Mouse (Mus musculus) MEL (cell line): Measurements from ENCODE around the gene Lix1l. TPM values are rescaled to one million over a fixed set of nuclear protein-coding genes. Genes with fewer than 3 reads are reported as not detected.

Experiments used
- DNase-seq: peaks from one replicate; pipeline ENCODE4 v3.0.0; 2011; ENCODE audit warnings: low read depth, low spot score
- H3K27ac ChIP-seq: 2 replicates; pipeline ENCODE4 v1.5.1; 2012; ENCODE audit warnings: low read depth, mild to moderate bottlenecking, control low read depth, low read length, moderate library complexity; ENCODE audit not compliant: control insufficient read depth
- H3K27me3 ChIP-seq, 2 experiments: fragments of 150-350 bp in 1 of 2; sonication (generic) in 1 of 2; 2 replicates each; pipeline ENCODE4 v1.6.1; 2012; ENCODE audit warnings: low read length in 2 of 2, mild to moderate bottlenecking in 2 of 2, improper control_type of control experiment in 1 of 2, moderate library complexity in 1 of 2; ENCODE audit not compliant: insufficient read depth in 2 of 2, control insufficient read depth in 1 of 2
- H3K36me3 ChIP-seq, 2 experiments: 2 replicates each; pipeline ENCODE4 v1.6.1; 2012 to 2014; ENCODE audit warnings: low read length in 2 of 2, improper control_type of control experiment in 1 of 2, inconsistent platforms in 1 of 2, mild to moderate bottlenecking in 1 of 2; ENCODE audit not compliant: insufficient read depth in 2 of 2, control insufficient read depth in 1 of 2
- H3K4me1 ChIP-seq, 2 experiments: fragments of 150-350 bp in 1 of 2; sonication (generic) in 1 of 2; 2 replicates each; pipeline ENCODE4 v1.6.1; 2012; ENCODE audit warnings: low read length in 2 of 2, improper control_type of control experiment in 1 of 2, mild to moderate bottlenecking in 1 of 2; ENCODE audit not compliant: insufficient read depth in 2 of 2, control insufficient read depth in 1 of 2
- H3K4me3 ChIP-seq, 2 experiments: fragments of 150-350 bp in 1 of 2; sonication (generic) in 1 of 2; 2 replicates each; pipeline ENCODE4 v1.5.1; 2012; ENCODE audit warnings: low read depth in 2 of 2, low read length in 2 of 2, mild to moderate bottlenecking in 2 of 2, moderate library complexity in 2 of 2, control low read depth in 1 of 2, improper control_type of control experiment in 1 of 2; ENCODE audit not compliant: control insufficient read depth in 1 of 2, insufficient read depth in 1 of 2
- H3K79me2 ChIP-seq: 2 replicates; pipeline ENCODE4 v1.6.1; 2012; ENCODE audit warnings: mild to moderate bottlenecking, low read length, moderate library complexity; ENCODE audit not compliant: control insufficient read depth, poor library complexity, insufficient read depth
- H3K9ac ChIP-seq: 2 replicates; pipeline ENCODE4 v1.6.1; 2012; ENCODE audit warnings: low read depth, mild to moderate bottlenecking, control low read depth, low read length, moderate library complexity; ENCODE audit not compliant: control insufficient read depth, poor library complexity, severe bottlenecking
- H3K9me3 ChIP-seq: fragments of 150-350 bp; sonication (generic); replicated peaks from 2 replicates; pipeline ENCODE4 v1.6.1; 2012; ENCODE audit warnings: mild to moderate bottlenecking, low read length, improper control_type of control experiment, moderate library complexity; ENCODE audit not compliant: insufficient read depth
- BHLHE40 ChIP-seq: IDR thresholded peaks from 2 replicates; pipeline ENCODE4 v1.6.1; 2012; ENCODE audit warnings: low read depth, mild to moderate bottlenecking, inconsistent platforms, low read length, improper control_type of control experiment, borderline replicate concordance
- CHD1 ChIP-seq: IDR thresholded peaks from 2 replicates; pipeline ENCODE4 v1.6.1; 2012; ENCODE audit warnings: low read depth, mild to moderate bottlenecking, inconsistent platforms, low read length, improper control_type of control experiment
- CHD2 ChIP-seq: IDR thresholded peaks from 2 replicates; pipeline ENCODE4 v1.6.1; 2011; ENCODE audit warnings: low read length, improper control_type of control experiment
- CTCF ChIP-seq, 3 experiments: IDR thresholded peaks in 2 of 3; conservative IDR thresholded peaks in 1 of 3; 2 replicates each; pipeline ENCODE4 v1.5.1; 2011 to 2012; ENCODE audit warnings: low read length in 3 of 3, low read depth in 2 of 3, mild to moderate bottlenecking in 2 of 3, improper control_type of control experiment in 1 of 3, inconsistent platforms in 1 of 3, mixed read lengths in 1 of 3, moderate library complexity in 1 of 3; ENCODE audit not compliant: control insufficient read depth in 1 of 3, insufficient read depth in 1 of 3, poor library complexity in 1 of 3, severe bottlenecking in 1 of 3
- E2F4 ChIP-seq: IDR thresholded peaks from 2 replicates; pipeline ENCODE4 v1.6.1; 2011; ENCODE audit warnings: low read depth, low read length, improper control_type of control experiment, borderline replicate concordance
- ELF1 ChIP-seq: IDR thresholded peaks from 2 replicates; pipeline ENCODE4 v1.6.1; 2014; ENCODE audit warnings: low read depth, mild to moderate bottlenecking, inconsistent platforms, low read length, improper control_type of control experiment, moderate library complexity
- EP300 ChIP-seq, 2 experiments: IDR thresholded peaks; 2 replicates each; pipeline ENCODE4 v1.6.1; 2011; ENCODE audit warnings: improper control_type of control experiment in 2 of 2, low read length in 2 of 2, low read depth in 1 of 2, mild to moderate bottlenecking in 1 of 2
- GATA1 ChIP-seq: IDR thresholded peaks from 2 replicates; pipeline ENCODE4 v1.6.1; 2011; ENCODE audit warnings: low read depth, low read length, improper control_type of control experiment
- MAFK ChIP-seq: IDR thresholded peaks from 2 replicates; pipeline ENCODE4 v1.6.1; 2011; ENCODE audit warnings: low read depth, mild to moderate bottlenecking, low read length, improper control_type of control experiment, borderline replicate concordance
- MAX ChIP-seq: IDR thresholded peaks from 2 replicates; pipeline ENCODE4 v1.6.1; 2011; ENCODE audit warnings: low read length, improper control_type of control experiment
- MAZ ChIP-seq: IDR thresholded peaks from 2 replicates; pipeline ENCODE4 v1.6.1; 2012; ENCODE audit warnings: low read depth, mild to moderate bottlenecking, inconsistent platforms, low read length, improper control_type of control experiment
- MEF2A ChIP-seq: IDR thresholded peaks from 2 replicates; pipeline ENCODE4 v1.6.1; 2014; ENCODE audit warnings: low read depth, mild to moderate bottlenecking, inconsistent platforms, low read length, improper control_type of control experiment; ENCODE audit not compliant: poor library complexity, insufficient replicate concordance, severe bottlenecking; ENCODE audit errors: extremely low read depth
- NELFE ChIP-seq: IDR thresholded peaks from 2 replicates; pipeline ENCODE4 v1.6.1; 2011; ENCODE audit warnings: low read depth, low read length, improper control_type of control experiment
- NRF1 ChIP-seq: IDR thresholded peaks from 2 replicates; pipeline ENCODE4 v1.6.1; 2014; ENCODE audit warnings: low read depth, mild to moderate bottlenecking, inconsistent platforms, low read length, improper control_type of control experiment, moderate library complexity; ENCODE audit not compliant: poor library complexity, insufficient read depth, severe bottlenecking
- POLR2A ChIP-seq, 2 experiments: IDR thresholded peaks; 2 replicates each; pipeline ENCODE4 v1.6.1; 2011 to 2012; ENCODE audit warnings: low read length in 2 of 2, mild to moderate bottlenecking in 2 of 2, control low read depth in 1 of 2, improper control_type of control experiment in 1 of 2, low read depth in 1 of 2, moderate library complexity in 1 of 2; ENCODE audit not compliant: control insufficient read depth in 1 of 2, insufficient read depth in 1 of 2, poor library complexity in 1 of 2
- POLR2AphosphoS5 ChIP-seq: IDR thresholded peaks from 2 replicates; pipeline ENCODE4 v1.6.1; 2012; ENCODE audit warnings: low read depth, borderline replicate concordance, mild to moderate bottlenecking, inconsistent platforms, low read length, moderate library complexity, mixed read lengths
- RAD21 ChIP-seq: IDR thresholded peaks from 2 replicates; pipeline ENCODE4 v1.6.1; 2011; ENCODE audit warnings: mild to moderate bottlenecking, low read depth, low read length, improper control_type of control experiment
- SIN3A ChIP-seq: IDR thresholded peaks from 2 replicates; pipeline ENCODE4 v1.6.1; 2012; ENCODE audit warnings: low read length, improper control_type of control experiment, inconsistent platforms
- USF2 ChIP-seq, 2 experiments: IDR thresholded peaks; 2 replicates each; pipeline ENCODE4 v1.6.1; 2011 to 2012; ENCODE audit warnings: improper control_type of control experiment in 2 of 2, low read length in 2 of 2, borderline replicate concordance in 1 of 2, inconsistent platforms in 1 of 2, low read depth in 1 of 2, mild to moderate bottlenecking in 1 of 2; ENCODE audit not compliant: insufficient read depth in 1 of 2
- ZMIZ1 ChIP-seq: IDR thresholded peaks from 2 replicates; pipeline ENCODE4 v1.6.1; 2012; ENCODE audit warnings: low read depth, mild to moderate bottlenecking, inconsistent platforms, low read length, improper control_type of control experiment, moderate library complexity
- polyA plus RNA-seq, 2 experiments: library from polyadenylated mRNA; stranded (reverse) in 1 of 2; unstranded in 1 of 2; fragments of >175 nt in 1 of 2; fragments of >200 nt in 1 of 2; gene quantifications; 2 replicates each; pipeline versions ENCODE4 v1.2.1 to v1.2.4; 2012; ENCODE audit warnings: low replicate concordance in 2 of 2, low read depth in 1 of 2; ENCODE audit not compliant: insufficient read length in 2 of 2, insufficient read depth in 1 of 2, missing spikeins in 1 of 2
- total RNA-seq: library from RNA; depleted of rRNA; stranded (reverse); fragments of 300-350 nt; gene quantifications from 2 replicates; pipeline ENCODE4 v1.2.3, GENCODE M21; 2012

The Lix1l gene
- total and polyA plus RNA-seq, 3 experiments = 5.4 to 17.0 TPM; not detected in 1

DNA sequence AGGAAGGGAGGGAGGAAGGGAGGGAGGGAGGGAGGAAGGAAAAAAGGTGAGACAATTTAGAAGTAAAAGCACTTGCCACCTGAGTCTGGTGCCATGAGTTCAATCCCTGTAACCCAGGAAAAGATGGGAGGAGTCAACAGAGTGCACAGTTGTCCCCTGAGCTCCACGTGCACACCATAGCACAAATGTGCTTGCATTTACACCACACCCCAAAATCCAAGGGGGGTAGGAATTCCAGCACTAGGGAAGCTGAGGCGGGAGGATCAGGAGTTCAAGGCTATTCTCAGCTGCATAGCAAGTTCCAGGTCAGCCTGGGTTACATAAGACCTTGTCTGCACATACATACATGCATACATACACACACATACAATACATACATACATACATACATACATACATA lies 29.6 kb upstream of the Lix1l start:
- peaks cover 7 to 22% of the 10 kb centered on the region in 2 experiments for H3K4me1 ChIP-seq
- TF ChIP-seq EP300 (IDR thresholded peaks at IDR 0.05; ENCODE audit: low read depth in 1 of 2, low read length in 2 of 2) = no peak
- no peak; the same call in 1 of the 2 replicates for TF ChIP-seq NELFE
- no peak for TF ChIP-seq USF2 (IDR thresholded peaks at IDR 0.05; ENCODE audit: borderline replicate concordance in 1 of 2, insufficient read depth in 1 of 2, low read depth in 1 of 2, low read length in 2 of 2)
- no peak for TF ChIP-seq NRF1
- no peak for TF ChIP-seq MAX
- no peak for TF ChIP-seq E2F4
- TF ChIP-seq MAZ = no peak
- no peak for TF ChIP-seq MAFK
- TF ChIP-seq MEF2A = no peak
- TF ChIP-seq CHD1 = no peak
- no peak for TF ChIP-seq POLR2A (IDR thresholded peaks at IDR 0.05; ENCODE audit: control insufficient read depth in 1 of 2, insufficient read depth in 1 of 2, low read depth in 1 of 2, low read length in 2 of 2, poor library complexity in 1 of 2)
- no peak for TF ChIP-seq CHD2
- TF ChIP-seq GATA1 = no peak
- no peak for TF ChIP-seq CTCF (IDR thresholded peaks at IDR 0.05 in 2 of 3, conservative IDR thresholded peaks at IDR 0.05 in 1 of 3; ENCODE audit: control insufficient read depth in 1 of 3, insufficient read depth in 1 of 3, low read depth in 2 of 3, low read length in 3 of 3, poor library complexity in 1 of 3, severe bottlenecking in 1 of 3)
- no peak for TF ChIP-seq RAD21
- no peak for TF ChIP-seq ELF1
- TF ChIP-seq BHLHE40 = no peak
- TF ChIP-seq ZMIZ1 = no peak
- TF ChIP-seq POLR2AphosphoS5 = no peak
- TF ChIP-seq SIN3A = no peak
- TF ChIP-seq, all 39 proteins: peak for 0
- Histone ChIP-seq H3K36me3 (peaks cover 0 to 11% of the 10 kb centered on the region in 2 experiments; a peak in 2 of 4 replicates), H3K79me2 (peaks cover under 1% of the 10 kb centered on the region; the same call in 1 of the 2 replicates), H3K9ac (no peak overlapping the region), H3K27ac (no peak overlapping the region), H3K4me3 (no peak overlapping the region), H3K9me3 (no peaks in the 10 kb centered on the region), H3K27me3 (no peaks in the 10 kb centered on the region)
- no peak for DNase-seq
